Mouse (Mus musculus) heart, embryonic 12.5 days (tissue): ENCODE data around the gene Tdrd3. TPM values are rescaled to one million over a fixed set of nuclear protein-coding genes. Genes with fewer than 3 reads are reported as not detected.
A peak's percentile ranks its signal among the peaks of the same experiment; 100 is the strongest.

Experiments
- ATAC-seq: fragments of 200-750 bp; cut with Nextera tagmentation; 2 replicates; pipeline ENCODE4 v1.8.0; 2017; ENCODE audit warnings: moderate TSS enrichment, moderate library complexity; ENCODE audit not compliant: insufficient number of reproducible peaks, low FRiP score
- H3K27ac ChIP-seq: fragments of 300-500 bp; sonication (generic); 2 replicates; pipeline ENCODE4 v1.5.1; 2016; ENCODE audit warnings: mild to moderate bottlenecking, moderate library complexity; ENCODE audit not compliant: poor library complexity, severe bottlenecking
- H3K27me3 ChIP-seq: fragments of 300-500 bp; sonication (generic); replicated peaks from 2 replicates; pipeline ENCODE4 v1.6.1; 2016; ENCODE audit warnings: mild to moderate bottlenecking, moderate library complexity
- H3K36me3 ChIP-seq: fragments of 300-500 bp; sonication (generic); 2 replicates; pipeline ENCODE4 v1.6.1; 2016; ENCODE audit warnings: mild to moderate bottlenecking, moderate library complexity
- H3K4me1 ChIP-seq: fragments of 300-500 bp; sonication (generic); replicated peaks from 2 replicates; pipeline ENCODE4 v1.6.1; 2016; ENCODE audit warnings: mild to moderate bottlenecking
- H3K4me2 ChIP-seq: fragments of 300-500 bp; sonication (generic); 2 replicates; pipeline ENCODE4 v1.6.1; 2016; ENCODE audit warnings: mild to moderate bottlenecking, moderate library complexity
- H3K4me3 ChIP-seq: fragments of 300-500 bp; sonication (generic); 2 replicates; pipeline ENCODE4 v1.5.1; 2016; ENCODE audit warnings: mild to moderate bottlenecking
- H3K9ac ChIP-seq: fragments of 300-500 bp; sonication (generic); 2 replicates; pipeline ENCODE4 v1.6.1; 2016; ENCODE audit warnings: mild to moderate bottlenecking, moderate library complexity
- H3K9me3 ChIP-seq: fragments of 300-500 bp; sonication (generic); replicated peaks from 2 replicates; pipeline ENCODE4 v1.6.1; 2016; ENCODE audit warnings: mild to moderate bottlenecking, moderate library complexity
- WGBS: fragments of 180-500 bp; shearing (Covaris S2); methylation state at CpG from one replicate; pipeline ENCODE4 v1.1.7; 2016; 5-methylcytosine and 5-hydroxymethylcytosine counted together
- polyA plus RNA-seq: library from polyadenylated mRNA; unstranded; fragments of >200 nt; fragmentation: Nextera tagmentation; extraction: Ambion mirVana; gene quantifications from 2 replicates; pipeline ENCODE4 v1.2.1, GENCODE M21; 2016

Tdrd3 gene
- polyA plus RNA-seq, 1 experiment from 2014 or later = 23.3 TPM

GRCm38 (mm10) chr14:87420576-87420975 lies 4.1 kb downstream of the Tdrd3 start:
- no peak for ATAC-seq
- Histone ChIP-seq H3K9me3 (no peaks in the 10 kb centered on the region), H3K27ac (no peak overlapping the region), H3K27me3 (no peaks in the 10 kb centered on the region), H3K36me3 (no peaks in the 10 kb centered on the region), H3K4me2 (no peak overlapping the region), H3K9ac (no peak overlapping the region), H3K4me3 (no peak overlapping the region), H3K4me1 (peaks cover 26% of the 10 kb centered on the region)
- 78% methylated on average over 4 of the region's 4 CpGs for WGBS

GRCm38 (mm10) chr14:87422432-87422831 lies 6.0 kb downstream of the Tdrd3 start:
- Histone ChIP-seq H3K4me1 (peaks cover 38% of the 10 kb centered on the region), H3K36me3 (no peaks in the 10 kb centered on the region), H3K9me3 (no peaks in the 10 kb centered on the region), H3K4me3 (no peak overlapping the region), H3K4me2 (no peak overlapping the region), H3K27ac (no peak overlapping the region), H3K27me3 (no peaks in the 10 kb centered on the region), H3K9ac (no peak overlapping the region)
- WGBS = 86% methylated on average over 3 of the region's 3 CpGs
- ATAC-seq = no peak

GRCm38 (mm10) chr14:87426297-87426922 lies 10.0 kb downstream of the Tdrd3 start:
- no peaks in the 10 kb centered on the region for H3K9me3 ChIP-seq
- H3K4me1 ChIP-seq = peaks cover 34% of the 10 kb centered on the region
- H3K4me2 ChIP-seq = peak overlapping the region; percentile 29; the same call in 1 of the 2 replicates
- no peak overlapping the region for H3K4me3 ChIP-seq
- H3K27me3 ChIP-seq = no peaks in the 10 kb centered on the region
- H3K36me3 ChIP-seq = no peaks in the 10 kb centered on the region
- WGBS = 35% methylated on average over 7 of the region's 7 CpGs
- ATAC-seq = peak; percentile 48
- peak overlapping the region; percentile 60 for H3K27ac ChIP-seq
- H3K9ac ChIP-seq = no peak overlapping the region

- ATAC-seq = no peak
- Histone ChIP-seq H3K4me3 (no peak overlapping the region), H3K4me1 (peaks cover 37% of the 10 kb centered on the region), H3K9me3 (no peaks in the 10 kb centered on the region), H3K9ac (no peak overlapping the region), H3K4me2 (no peak overlapping the region), H3K36me3 (no peaks in the 10 kb centered on the region), H3K27ac (no peak overlapping the region), H3K27me3 (no peaks in the 10 kb centered on the region)
- 84% methylated on average over 4 of the region's 4 CpGs for WGBS
Observed at GRCm38 (mm10) chr14:87427032-87427431, 10.6 kb downstream of the Tdrd3 start.

- 64% methylated on average over 5 of the region's 5 CpGs for WGBS
- Histone ChIP-seq H3K9ac (no peak overlapping the region), H3K9me3 (no peaks in the 10 kb centered on the region), H3K36me3 (no peaks in the 10 kb centered on the region), H3K27ac (no peak overlapping the region), H3K4me1 (peaks cover 37% of the 10 kb centered on the region), H3K4me2 (no peak overlapping the region), H3K27me3 (no peaks in the 10 kb centered on the region), H3K4me3 (no peak overlapping the region)
- ATAC-seq = no peak
Observed at GRCm38 (mm10) chr14:87427659-87428289, 11.3 kb downstream of the Tdrd3 start.

- no peak overlapping the region for H3K27ac ChIP-seq
- no peaks in the 10 kb centered on the region for H3K27me3 ChIP-seq
- H3K4me3 ChIP-seq = no peak overlapping the region
- H3K36me3 ChIP-seq = peaks cover 13% of the 10 kb centered on the region
- H3K4me2 ChIP-seq = no peak overlapping the region
- ATAC-seq = no peak
- H3K4me1 ChIP-seq = peaks cover 3% of the 10 kb centered on the region; the same call in 1 of the 2 replicates
- H3K9ac ChIP-seq = no peak overlapping the region
- no peaks in the 10 kb centered on the region for H3K9me3 ChIP-seq
- 84% methylated on average over 5 of the region's 5 CpGs for WGBS
Observed at GRCm38 (mm10) chr14:87433390-87433915, 17.0 kb downstream of the Tdrd3 start.

- no peaks in the 10 kb centered on the region for H3K27me3 ChIP-seq
- H3K9me3 ChIP-seq = no peaks in the 10 kb centered on the region
- H3K4me2 ChIP-seq = no peak overlapping the region
- H3K9ac ChIP-seq = no peak overlapping the region
- H3K36me3 ChIP-seq = peaks cover 13% of the 10 kb centered on the region
- WGBS = 87% methylated on average over 4 of the region's 4 CpGs
- no peak for ATAC-seq
- no peak overlapping the region for H3K27ac ChIP-seq
- H3K4me1 ChIP-seq = peaks cover 8% of the 10 kb centered on the region
- H3K4me3 ChIP-seq = no peak overlapping the region
Observed at GRCm38 (mm10) chr14:87435382-87435781, 18.9 kb downstream of the Tdrd3 start.

- Histone ChIP-seq H3K4me1 (peaks cover 5% of the 10 kb centered on the region; the same call in 1 of the 2 replicates), H3K4me2 (no peak overlapping the region), H3K27ac (no peak overlapping the region), H3K4me3 (no peak overlapping the region), H3K9me3 (no peaks in the 10 kb centered on the region), H3K9ac (no peak overlapping the region), H3K27me3 (no peaks in the 10 kb centered on the region), H3K36me3 (peaks cover 13% of the 10 kb centered on the region)
- ATAC-seq = no peak
- WGBS = 15% methylated on average over 2 of the region's 2 CpGs
Observed at GRCm38 (mm10) chr14:87439721-87440120, 23.3 kb downstream of the Tdrd3 start.

- Histone ChIP-seq H3K27ac (no peak overlapping the region), H3K27me3 (no peaks in the 10 kb centered on the region), H3K4me2 (no peak overlapping the region), H3K9me3 (no peaks in the 10 kb centered on the region), H3K4me1 (peaks cover 13% of the 10 kb centered on the region), H3K9ac (no peak overlapping the region), H3K36me3 (0 out of 2 replicates have a peak, but pooled peaks cover 6% of the 10 kb centered on the region), H3K4me3 (no peak overlapping the region)
- no peak for ATAC-seq
- WGBS = 71% methylated on average over 8 of the region's 8 CpGs
Observed at GRCm38 (mm10) chr14:87446331-87446913, 30.0 kb downstream of the Tdrd3 start.

GRCm38 (mm10) chr14:87451645-87452443 lies 35.4 kb downstream of the Tdrd3 start:
- no peaks in the 10 kb centered on the region for H3K27me3 ChIP-seq
- no peaks in the 10 kb centered on the region for H3K9me3 ChIP-seq
- H3K4me3 ChIP-seq = no peak overlapping the region
- H3K27ac ChIP-seq = no peak overlapping the region
- 0 out of 2 replicates have a peak, but pooled peaks have one; percentile 33 for ATAC-seq
- no peak overlapping the region for H3K4me2 ChIP-seq
- H3K4me1 ChIP-seq = peaks cover 16% of the 10 kb centered on the region
- H3K36me3 ChIP-seq = peaks cover 7% of the 10 kb centered on the region; the same call in 1 of the 2 replicates
- WGBS = 16% methylated on average over 7 of the region's 7 CpGs
- no peak overlapping the region for H3K9ac ChIP-seq
